Mouse (Mus musculus) embryonic facial prominence, embryonic 11.5 days (tissue): Measurements from ENCODE around the gene Aire. TPM values are rescaled to one million over a fixed set of nuclear protein-coding genes. Genes with fewer than 3 reads are reported as not detected.
A peak's percentile ranks its signal among the peaks of the same experiment; 100 is the strongest.

Experiments
- ATAC-seq: fragments of 200-750 bp; cut with Nextera tagmentation; replicated peaks from 2 replicates; pipeline ENCODE4 v1.8.0; 2017; ENCODE audit warnings: low read depth; ENCODE audit not compliant: insufficient number of reproducible peaks, low FRiP score, low TSS enrichment
- DNase-seq: peaks from one replicate; pipeline ENCODE4 v3.0.0-alpha.2; 2015; ENCODE audit warnings: low spot score
- H3K27ac ChIP-seq: fragments of 300-500 bp; sonication (generic); replicated peaks from 2 replicates; pipeline ENCODE4 v1.5.1; 2014; ENCODE audit warnings: mild to moderate bottlenecking, low read depth, low read length, control low read depth
- H3K27me3 ChIP-seq: fragments of 300-500 bp; sonication (generic); 2 replicates; pipeline ENCODE4 v1.6.1; 2014; ENCODE audit warnings: mild to moderate bottlenecking, low read length, moderate library complexity, mixed read lengths; ENCODE audit not compliant: control insufficient read depth, insufficient read depth
- H3K36me3 ChIP-seq: fragments of 300-500 bp; sonication (generic); replicated peaks from 2 replicates; pipeline ENCODE4 v1.6.1; 2014; ENCODE audit warnings: low read depth, mild to moderate bottlenecking, low read length, moderate library complexity, mixed read lengths; ENCODE audit not compliant: control insufficient read depth, insufficient read depth
- H3K4me1 ChIP-seq: fragments of 300-500 bp; sonication (generic); 2 replicates; pipeline ENCODE4 v1.6.1; 2014; ENCODE audit warnings: low read length, mixed read lengths; ENCODE audit not compliant: control insufficient read depth, insufficient read depth
- H3K4me2 ChIP-seq: fragments of 300-500 bp; sonication (generic); 2 replicates; pipeline ENCODE4 v1.6.1; 2014; ENCODE audit warnings: low read depth, mild to moderate bottlenecking, control low read depth, low read length, moderate library complexity
- H3K4me3 ChIP-seq: fragments of 300-500 bp; sonication (generic); 2 replicates; pipeline ENCODE4 v1.5.1; 2014; ENCODE audit warnings: low read depth, low read length, control low read depth
- H3K9ac ChIP-seq: fragments of 300-500 bp; sonication (generic); replicated peaks from 2 replicates; pipeline ENCODE4 v1.6.1; 2014; ENCODE audit warnings: mild to moderate bottlenecking, control low read depth, low read length
- H3K9me3 ChIP-seq: fragments of 300-500 bp; sonication (generic); replicated peaks from 2 replicates; pipeline ENCODE4 v1.6.1; 2016; ENCODE audit warnings: mild to moderate bottlenecking, low read length, inconsistent platforms, mixed read lengths; ENCODE audit not compliant: control insufficient read depth
- WGBS: fragments of 180-500 bp; shearing (Covaris S2); extraction: QIAGEN DNeasy Blood & Tissue Kit; methylation state at CpG from one replicate; pipeline ENCODE4 v1.1.7; 2014; 5-methylcytosine and 5-hydroxymethylcytosine counted together
- polyA plus RNA-seq: library from polyadenylated mRNA; unstranded; fragments of >200 nt; fragmentation: Nextera tagmentation; extraction: Ambion mirVana; gene quantifications from 2 replicates; pipeline ENCODE4 v1.2.1, GENCODE M21; 2014

Aire gene
- polyA plus RNA-seq, result 0.11 TPM in 1 of 2 replicates, not detected in the other

DNA sequence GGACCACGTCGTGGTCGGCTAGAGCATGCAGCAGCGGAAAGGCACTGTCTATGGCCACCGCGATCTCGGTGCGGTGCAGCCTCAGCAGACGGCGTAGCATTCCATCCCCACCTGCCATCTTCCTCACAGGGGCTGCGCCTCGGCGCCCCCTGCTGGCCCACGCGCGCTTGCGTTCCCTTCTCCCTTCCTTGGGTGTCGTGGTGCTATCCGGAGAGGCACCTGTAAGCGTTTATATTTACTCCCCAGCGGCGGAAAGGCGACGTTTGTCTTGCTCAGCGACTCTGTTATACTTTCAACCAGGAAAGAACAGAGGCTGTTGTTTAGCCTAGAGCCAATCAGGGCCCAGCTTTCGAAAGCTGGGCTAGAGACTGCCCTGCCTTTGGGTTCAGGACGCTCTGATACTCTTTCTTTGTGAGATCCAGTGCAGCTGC lies at the start of gene Aire:
Gene Aire, minus strand, starts transcription at position 205 of the 431 bp plus-strand sequence.
- no peaks in the 10 kb centered on the region for H3K27me3 ChIP-seq
- H3K4me2 ChIP-seq, result peak within 1 kb of the TSS; percentile 43
- H3K4me1 ChIP-seq, result no peaks in the 10 kb centered on the region
- DNase-seq (peak; percentile 78), ATAC-seq (no peak)
- under 1% methylated on average over 27 of the region's 27 CpGs for WGBS
- peak within 1 kb of the TSS; percentile 5; the same call in 1 of the 2 replicates for H3K4me3 ChIP-seq
- no peaks in the 10 kb centered on the region for H3K36me3 ChIP-seq
- no peak within 1 kb of the TSS for H3K27ac ChIP-seq
- H3K9ac ChIP-seq, result peak within 1 kb of the TSS; percentile 32; the same call in 1 of the 2 replicates
- no peaks in the 10 kb centered on the region for H3K9me3 ChIP-seq

DNA sequence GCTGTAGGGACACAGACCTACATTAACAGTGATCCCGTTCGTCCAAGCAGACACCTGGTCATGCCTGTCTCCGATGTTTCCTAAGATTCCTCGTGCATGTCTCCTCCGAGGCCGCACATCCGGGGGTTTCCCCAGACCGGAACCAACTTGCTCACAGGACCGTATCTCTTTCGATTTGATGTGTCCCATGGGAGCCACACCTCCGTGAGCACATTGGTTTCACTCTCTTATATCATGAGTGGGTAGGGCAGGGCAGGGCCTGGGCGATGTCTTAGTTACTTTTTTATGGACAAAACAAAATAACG lies 49.3 kb upstream of the Aire start:
- no peaks in the 10 kb centered on the region for H3K27me3 ChIP-seq
- ATAC-seq, result no peak

DNA sequence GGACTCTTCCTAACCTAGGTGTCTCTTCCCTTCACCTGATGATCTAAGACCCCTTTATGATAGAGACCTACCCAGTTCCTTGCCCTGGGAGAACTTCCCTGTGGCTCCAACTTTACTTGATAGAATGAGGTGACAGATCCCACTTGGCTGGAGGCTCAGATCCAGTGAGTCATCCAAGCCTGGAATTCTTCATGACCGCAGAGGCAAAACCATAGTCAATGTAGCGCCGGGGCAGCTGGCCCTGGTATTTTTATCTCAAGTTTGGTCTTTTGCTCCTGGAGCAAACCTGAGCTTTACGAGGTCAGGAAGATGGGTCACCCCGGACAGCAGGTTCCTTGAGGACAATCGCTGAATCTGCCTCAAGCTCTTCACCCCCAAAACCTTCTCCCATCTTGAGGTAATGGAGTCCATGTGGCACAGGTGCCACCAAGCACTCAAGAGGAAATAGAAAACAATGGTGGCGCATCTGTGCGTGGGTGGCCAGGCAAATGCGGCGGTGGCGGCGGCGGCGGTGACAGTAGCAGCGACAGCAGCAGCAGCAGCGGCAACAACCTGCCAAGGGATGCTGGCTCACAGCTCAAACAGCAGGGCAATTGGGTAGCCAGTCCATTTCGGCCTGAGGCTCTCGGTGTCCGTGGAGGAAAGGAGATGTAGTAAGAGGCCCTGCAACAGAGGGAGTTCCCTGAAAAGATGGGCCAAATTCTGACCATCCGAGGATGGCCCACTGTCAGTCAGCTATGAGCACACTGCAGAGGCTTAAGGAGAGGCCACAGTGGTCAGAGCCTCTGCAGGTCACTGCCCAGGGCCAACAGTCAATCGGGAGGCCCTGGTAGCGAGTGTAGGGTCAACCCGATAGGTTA lies 48.7 kb upstream of the Aire start:
- ATAC-seq (no peak), DNase-seq (no peak)
- Histone ChIP-seq H3K4me3 (no peak overlapping the region), H3K4me2 (no peak overlapping the region), H3K27ac (no peak overlapping the region), H3K27me3 (no peaks in the 10 kb centered on the region), H3K4me1 (no peaks in the 10 kb centered on the region), H3K9me3 (no peaks in the 10 kb centered on the region), H3K9ac (no peak overlapping the region), H3K36me3 (no peaks in the 10 kb centered on the region)
- 83% methylated on average over 23 of the region's 23 CpGs for WGBS

More for the DNA sequence above, 49.3 kb upstream of the Aire start:
- H3K4me1 ChIP-seq, result no peaks in the 10 kb centered on the region
- H3K36me3 ChIP-seq, result no peaks in the 10 kb centered on the region
- 84% methylated on average over 13 of the region's 13 CpGs for WGBS
- H3K9me3 ChIP-seq, result no peaks in the 10 kb centered on the region
- H3K9ac ChIP-seq, result no peak overlapping the region
- no peak overlapping the region for H3K4me2 ChIP-seq
- no peak for DNase-seq
- no peak overlapping the region for H3K4me3 ChIP-seq
- H3K27ac ChIP-seq, result no peak overlapping the region

DNA sequence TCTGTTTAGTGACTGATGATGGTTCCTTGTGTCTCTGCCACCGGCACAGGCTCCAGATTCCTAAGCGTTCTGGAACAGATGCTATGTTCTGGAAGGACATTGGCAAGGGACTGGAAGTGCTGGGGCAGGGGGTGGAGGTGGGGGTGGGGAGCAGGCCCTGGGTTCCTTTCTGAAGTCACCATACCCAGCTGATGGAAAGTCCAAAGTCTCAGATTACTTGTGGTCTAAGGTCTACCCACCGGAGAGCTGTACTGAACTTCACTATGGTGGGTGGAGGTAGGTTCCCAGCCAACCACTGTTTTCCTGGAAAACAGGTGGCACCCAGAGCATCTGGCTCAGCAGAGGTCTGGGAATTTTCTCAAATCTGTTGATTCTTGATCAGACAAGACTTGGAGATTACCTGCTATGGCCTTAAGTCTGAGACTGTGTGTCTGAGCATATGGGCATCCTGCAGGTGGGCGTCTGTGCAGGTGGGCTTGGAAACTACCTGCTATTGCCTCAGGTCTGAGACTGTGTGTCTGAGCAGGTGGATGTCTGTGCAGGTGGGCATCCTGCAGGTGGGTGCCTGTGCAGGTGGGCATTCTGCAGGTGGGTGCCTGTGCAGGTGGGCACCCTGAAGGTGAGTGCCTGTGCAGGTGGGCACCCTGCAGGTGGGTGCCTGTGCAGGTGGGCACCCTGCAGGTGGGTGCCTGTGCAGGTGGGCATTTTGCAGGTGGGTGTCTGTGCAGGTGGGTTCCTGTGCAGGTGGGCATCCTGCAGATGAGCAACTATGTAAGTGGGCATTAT lies 47.5 kb upstream of the Aire start:
- no peak for DNase-seq
- Histone ChIP-seq H3K9ac (no peak overlapping the region), H3K4me2 (no peak overlapping the region), H3K4me1 (no peaks in the 10 kb centered on the region), H3K4me3 (no peak overlapping the region), H3K36me3 (no peaks in the 10 kb centered on the region), H3K9me3 (no peaks in the 10 kb centered on the region), H3K27ac (no peak overlapping the region), H3K27me3 (no peaks in the 10 kb centered on the region)
- no peak for ATAC-seq
- 81% methylated on average over 4 of the region's 4 CpGs for WGBS

DNA sequence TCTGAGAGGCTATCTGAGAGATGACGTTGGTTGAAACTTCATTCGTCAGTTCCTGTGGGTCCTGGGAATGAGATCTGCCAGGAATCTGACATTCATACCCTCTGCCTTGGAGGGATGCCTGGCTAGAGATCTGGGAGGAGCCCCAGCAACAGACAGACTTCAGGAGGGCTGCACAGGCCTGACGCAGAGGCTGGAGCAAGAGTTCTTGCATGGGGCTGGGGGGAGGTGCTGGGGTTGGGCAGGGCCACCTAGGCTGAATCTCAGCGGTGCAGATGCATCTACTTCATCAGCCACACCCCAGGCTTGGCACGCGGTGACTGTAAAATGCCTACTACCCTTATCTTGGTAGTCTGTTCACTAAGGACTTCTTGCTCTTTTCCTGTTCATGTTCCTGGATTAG lies 46.8 kb upstream of the Aire start:
- no peak overlapping the region for H3K9ac ChIP-seq
- DNase-seq (no peak), ATAC-seq (no peak)
- H3K9me3 ChIP-seq, result no peaks in the 10 kb centered on the region
- WGBS, result 55% methylated on average over 6 of the region's 6 CpGs
- H3K27me3 ChIP-seq, result no peaks in the 10 kb centered on the region
- no peaks in the 10 kb centered on the region for H3K4me1 ChIP-seq
- H3K36me3 ChIP-seq, result no peaks in the 10 kb centered on the region
- H3K27ac ChIP-seq, result no peak overlapping the region
- no peak overlapping the region for H3K4me2 ChIP-seq
- no peak overlapping the region for H3K4me3 ChIP-seq

DNA sequence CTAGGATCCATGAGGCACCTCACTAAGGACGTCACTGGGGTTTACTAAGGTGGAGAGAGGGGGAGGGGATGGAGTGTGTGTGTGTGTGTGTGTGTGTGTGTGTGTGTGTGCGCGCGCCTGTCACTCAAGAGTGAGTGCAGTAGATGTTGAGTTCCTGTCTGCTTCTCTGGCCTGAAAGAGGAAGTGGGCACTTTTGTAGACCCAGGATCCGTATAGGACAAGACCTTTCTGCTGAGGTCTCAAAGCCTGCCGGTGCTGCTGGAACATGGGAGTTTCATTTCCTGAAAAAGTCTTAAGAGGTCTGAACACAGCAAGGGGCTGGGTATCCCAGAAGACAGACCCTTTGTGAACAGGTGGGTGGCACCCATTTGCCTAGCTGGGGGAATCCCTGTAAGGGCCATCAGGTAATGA lies 43.7 kb upstream of the Aire start:
- no peak overlapping the region for H3K27ac ChIP-seq
- no peak overlapping the region for H3K9ac ChIP-seq
- WGBS, result 68% methylated on average over 6 of the region's 6 CpGs
- H3K4me3 ChIP-seq, result no peak overlapping the region
- no peaks in the 10 kb centered on the region for H3K9me3 ChIP-seq
- no peak for ATAC-seq
- H3K4me2 ChIP-seq, result no peak overlapping the region
- no peaks in the 10 kb centered on the region for H3K27me3 ChIP-seq
- H3K4me1 ChIP-seq, result no peaks in the 10 kb centered on the region
- H3K36me3 ChIP-seq, result no peaks in the 10 kb centered on the region
- DNase-seq, result no peak

DNA sequence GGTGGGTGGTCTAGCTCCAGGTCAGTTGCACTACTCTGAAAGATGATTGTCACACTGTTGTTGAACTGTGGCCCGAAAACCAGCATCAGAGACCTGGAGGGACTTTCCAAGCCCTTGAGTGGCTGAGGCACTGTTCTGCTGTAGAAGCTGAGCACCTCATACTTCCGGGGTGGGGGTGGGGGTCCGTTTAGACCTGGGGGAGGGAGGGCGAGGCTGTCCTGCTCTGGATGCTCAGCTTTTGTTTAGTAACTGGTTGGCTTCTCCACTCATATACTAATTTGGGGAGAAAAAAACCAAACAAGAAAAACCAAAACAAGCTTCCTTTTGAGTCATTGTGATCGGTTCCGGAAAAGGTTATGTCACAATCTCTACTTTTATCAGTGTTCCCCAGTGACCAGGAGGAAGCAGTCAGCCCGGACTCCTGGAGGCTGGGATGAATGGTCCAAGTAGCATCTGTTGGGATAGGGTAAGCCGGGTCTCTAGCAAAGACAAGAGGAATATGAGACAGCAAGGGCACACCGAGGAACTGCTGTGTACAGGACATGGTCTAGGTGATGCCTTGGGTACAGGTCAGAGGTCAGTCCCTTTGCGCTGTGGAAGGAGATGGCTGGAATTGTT lies 43.1 kb upstream of the Aire start:
- WGBS, result 81% methylated on average over 10 of the region's 10 CpGs

More for the DNA sequence above, 43.1 kb upstream of the Aire start:
- H3K4me2 ChIP-seq, result no peak overlapping the region
- H3K4me1 ChIP-seq, result no peaks in the 10 kb centered on the region
- no peak overlapping the region for H3K27ac ChIP-seq
- no peak overlapping the region for H3K9ac ChIP-seq
- H3K4me3 ChIP-seq, result no peak overlapping the region
- H3K27me3 ChIP-seq, result no peaks in the 10 kb centered on the region
- ATAC-seq (no peak), DNase-seq (no peak)
- H3K36me3 ChIP-seq, result no peaks in the 10 kb centered on the region
- H3K9me3 ChIP-seq, result no peaks in the 10 kb centered on the region
